Mouse (Mus musculus): ENCODE results near the gene Cdh13. TPM values are rescaled to one million over a fixed set of nuclear protein-coding genes. Genes with fewer than 3 reads are reported as not detected.

Gene Cdh13
- total and polyA plus RNA-seq, 3 experiments = 162 to 172 (median 163) TPM

DNA sequence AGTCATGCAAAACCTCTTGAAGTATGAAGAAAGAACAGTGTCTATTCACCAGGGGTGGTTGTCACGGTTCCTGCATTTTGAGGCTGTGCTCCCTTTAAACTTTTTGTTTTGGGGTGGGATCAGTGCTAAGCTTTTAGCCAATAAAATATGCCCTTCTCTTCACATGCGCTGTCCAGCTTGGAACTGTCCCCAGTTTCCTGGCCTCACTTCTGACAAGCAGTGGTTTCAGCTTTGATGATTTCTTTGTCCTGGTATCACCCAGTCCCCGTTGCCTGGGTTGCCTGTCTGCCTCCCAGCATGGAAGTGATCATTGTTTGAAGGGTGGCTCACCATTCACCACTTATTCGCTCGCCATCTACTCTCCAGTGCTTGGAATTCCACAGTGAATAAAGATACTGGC is 156.3 kb downstream of the Cdh13 start:
- intact Hi-C loops (cut with DNase I) = loop anchor here (5.0 kb wide), 4 partner anchors 63 to 508 kb away; no protein-coding TSS in a partner anchor
- peak; percentile 48 to 62 for DNase-seq
- Histone ChIP-seq H3K27ac (peak overlapping the region; percentile 26), H3K4me3 (no peak overlapping the region), H3K36me3 (ENCODE audit: control insufficient read depth, insufficient read depth, low read length) (peaks cover 2% of the 10 kb centered on the region; the same call in 1 of the 2 replicates), H3K9ac (ENCODE audit: low read depth, low read length) (no peak overlapping the region), H3K4me1 (ENCODE audit: control insufficient read depth, insufficient read depth, low read length) (peaks cover 9% of the 10 kb centered on the region), H3K79me2 (replicated peaks; ENCODE audit: control insufficient read depth, insufficient read depth, low read length) (no peaks in the 10 kb centered on the region), H3K27me3 (ENCODE audit: control insufficient read depth, insufficient read depth, low read length) (no peaks in the 10 kb centered on the region)
- 28% methylated on average over 5 of the region's 5 CpGs for WGBS
- TF ChIP-seq EP300 (IDR thresholded peaks at IDR 0.05; ENCODE audit: insufficient read depth, low read depth, low read length) = 0 out of 2 replicates have a peak, but pooled peaks have one; percentile 63
- TF ChIP-seq CTCF (IDR thresholded peaks at IDR 0.05) = no peak

DNA sequence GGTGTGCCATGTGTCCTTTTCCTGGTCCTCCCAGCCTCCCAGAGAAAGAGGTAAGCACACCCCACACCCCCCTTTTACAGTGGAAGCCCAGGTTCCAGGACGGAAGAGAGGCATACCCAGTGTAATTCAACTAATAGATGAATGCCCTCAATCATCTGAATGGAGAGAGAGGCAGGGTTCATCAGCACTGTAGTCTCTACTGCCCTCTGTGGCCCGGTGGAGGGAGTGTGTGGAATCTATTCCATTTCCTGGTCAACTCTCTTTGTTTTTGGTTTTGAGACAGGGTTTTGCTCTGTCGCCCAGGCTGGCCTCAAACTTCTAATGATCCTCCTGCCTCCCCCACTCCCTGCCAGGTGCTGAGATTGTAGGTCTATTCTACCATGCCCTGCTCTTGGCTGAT is 159.8 kb downstream of the Cdh13 start:
- no peak overlapping the region for H3K9ac ChIP-seq (ENCODE audit: low read depth, low read length)
- H3K4me3 ChIP-seq = no peak overlapping the region
- H3K4me1 ChIP-seq (ENCODE audit: control insufficient read depth, insufficient read depth, low read length) = peaks cover 11% of the 10 kb centered on the region
- H3K36me3 ChIP-seq (ENCODE audit: control insufficient read depth, insufficient read depth, low read length) = peaks cover 2% of the 10 kb centered on the region; the same call in 1 of the 2 replicates
- 40% methylated on average over 3 of the region's 3 CpGs for WGBS
- no peaks in the 10 kb centered on the region for H3K79me2 ChIP-seq (replicated peaks; ENCODE audit: control insufficient read depth, insufficient read depth, low read length)
- DNase-seq = peak in 1 of 2 experiments; percentile 50
- H3K27me3 ChIP-seq (ENCODE audit: control insufficient read depth, insufficient read depth, low read length) = no peaks in the 10 kb centered on the region
- intact Hi-C loops (cut with DNase I) = loop anchor here (5.0 kb wide), 3 partner anchors 106 to 511 kb away; no protein-coding TSS in a partner anchor
- no peak overlapping the region; the same call in 1 of the 2 replicates for H3K27ac ChIP-seq
- TF ChIP-seq POLR2A (IDR thresholded peaks at IDR 0.05; ENCODE audit: insufficient read depth, low read depth, low read length) = no peak
- TF ChIP-seq EP300 (IDR thresholded peaks at IDR 0.05; ENCODE audit: insufficient read depth, low read depth, low read length) = 0 out of 2 replicates have a peak, but pooled peaks have one; percentile 23
- peak; percentile 88 for TF ChIP-seq CTCF (IDR thresholded peaks at IDR 0.05)

DNA sequence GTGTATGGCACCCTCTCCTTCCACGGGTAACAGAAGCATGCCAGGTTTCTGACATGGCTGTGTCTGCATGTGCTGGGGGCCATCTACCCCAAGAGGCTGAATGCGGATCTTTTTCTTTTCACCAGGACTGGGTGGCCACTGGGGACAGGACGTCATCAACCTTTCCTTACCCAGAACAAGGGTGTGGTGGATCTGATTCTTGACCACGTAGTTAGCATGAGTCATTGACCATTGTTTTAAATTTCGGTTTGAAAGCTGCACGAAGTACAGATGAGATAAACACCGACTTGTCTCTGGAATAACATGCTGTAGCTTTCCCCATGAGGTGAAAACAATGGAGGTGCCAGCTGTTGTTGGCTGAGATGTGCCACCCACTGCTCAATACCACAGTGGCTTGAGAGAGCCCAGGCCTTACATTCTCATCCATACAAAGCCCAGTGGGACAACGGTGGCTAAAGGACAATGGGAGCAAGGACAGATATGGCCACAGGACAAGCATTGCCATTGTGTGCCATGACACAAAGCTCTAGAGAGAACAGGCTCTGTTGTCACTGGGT is 161.2 kb downstream of the Cdh13 start:
- Histone ChIP-seq H3K27me3 (ENCODE audit: control insufficient read depth, insufficient read depth, low read length) (no peaks in the 10 kb centered on the region), H3K36me3 (ENCODE audit: control insufficient read depth, insufficient read depth, low read length) (peaks cover 2% of the 10 kb centered on the region; the same call in 1 of the 2 replicates), H3K4me3 (no peak overlapping the region), H3K79me2 (replicated peaks; ENCODE audit: control insufficient read depth, insufficient read depth, low read length) (no peaks in the 10 kb centered on the region), H3K4me1 (ENCODE audit: control insufficient read depth, insufficient read depth, low read length) (peaks cover 11% of the 10 kb centered on the region), H3K9ac (ENCODE audit: low read depth, low read length) (0 out of 2 replicates have a peak overlapping the region, but pooled peaks have one; percentile 26), H3K27ac (peak overlapping the region; percentile 87)
- peak; percentile 52 to 57 for DNase-seq
- 48% methylated on average over 8 of the region's 8 CpGs for WGBS
- no peak for TF ChIP-seq POLR2A (IDR thresholded peaks at IDR 0.05; ENCODE audit: insufficient read depth, low read depth, low read length)
- TF ChIP-seq EP300 (IDR thresholded peaks at IDR 0.05; ENCODE audit: insufficient read depth, low read depth, low read length) = 0 out of 2 replicates have a peak, but pooled peaks have one; percentile 25
- TF ChIP-seq CTCF (IDR thresholded peaks at IDR 0.05) = peak; percentile 49
- intact Hi-C loops (cut with DNase I) = loop anchor here (5.0 kb wide), 3 partner anchors 107 to 512 kb away; no protein-coding TSS in a partner anchor

GRCm38 (mm10) chr8:118446516-118446915 is 163.0 kb downstream of the Cdh13 start:
- Histone ChIP-seq H3K27me3 (ENCODE audit: control insufficient read depth, insufficient read depth, low read length) (no peaks in the 10 kb centered on the region), H3K4me3 (no peak overlapping the region), H3K27ac (no peak overlapping the region), H3K4me1 (ENCODE audit: control insufficient read depth, insufficient read depth, low read length) (peaks cover 7% of the 10 kb centered on the region), H3K36me3 (ENCODE audit: control insufficient read depth, insufficient read depth, low read length) (no peaks in the 10 kb centered on the region), H3K79me2 (replicated peaks; ENCODE audit: control insufficient read depth, insufficient read depth, low read length) (no peaks in the 10 kb centered on the region), H3K9ac (ENCODE audit: low read depth, low read length) (no peak overlapping the region)
- TF ChIP-seq EP300 (IDR thresholded peaks at IDR 0.05; ENCODE audit: insufficient read depth, low read depth, low read length) (no peak), POLR2A (IDR thresholded peaks at IDR 0.05; ENCODE audit: insufficient read depth, low read depth, low read length) (no peak), CTCF (IDR thresholded peaks at IDR 0.05) (no peak)
- DNase-seq = no peak
- WGBS = 70% methylated on average over 9 of the region's 9 CpGs
- intact Hi-C loops (cut with DNase I) = no loop called here

DNA sequence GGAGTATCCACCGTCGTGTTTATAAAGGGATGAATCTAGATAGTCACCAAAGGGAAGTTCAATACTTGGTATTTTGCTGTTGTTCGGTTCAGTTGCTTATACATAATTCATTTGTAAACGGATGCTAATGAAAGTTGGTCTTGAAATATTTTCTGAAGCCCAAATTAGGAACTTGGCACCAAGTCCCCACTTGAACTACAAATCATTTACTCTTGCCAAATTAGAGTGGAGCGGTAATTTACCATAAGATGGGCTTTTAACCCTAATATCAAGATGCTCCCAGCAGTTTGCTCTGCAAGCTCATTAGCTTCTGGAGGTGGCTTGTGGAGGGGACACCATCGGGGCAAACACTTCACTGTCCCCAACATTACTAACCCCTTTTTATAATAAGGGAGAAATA is 164.5 kb downstream of the Cdh13 start:
- Histone ChIP-seq H3K4me1 (ENCODE audit: control insufficient read depth, insufficient read depth, low read length) (peaks cover 7% of the 10 kb centered on the region), H3K79me2 (replicated peaks; ENCODE audit: control insufficient read depth, insufficient read depth, low read length) (no peaks in the 10 kb centered on the region), H3K27ac (no peak overlapping the region), H3K27me3 (ENCODE audit: control insufficient read depth, insufficient read depth, low read length) (no peaks in the 10 kb centered on the region), H3K9ac (ENCODE audit: low read depth, low read length) (no peak overlapping the region), H3K36me3 (ENCODE audit: control insufficient read depth, insufficient read depth, low read length) (no peaks in the 10 kb centered on the region), H3K4me3 (no peak overlapping the region)
- intact Hi-C loops (cut with DNase I) = no loop called here
- DNase-seq = no peak
- 88% methylated on average over 6 of the region's 6 CpGs for WGBS
- TF ChIP-seq EP300 (IDR thresholded peaks at IDR 0.05; ENCODE audit: insufficient read depth, low read depth, low read length) (no peak), CTCF (IDR thresholded peaks at IDR 0.05) (no peak), POLR2A (IDR thresholded peaks at IDR 0.05; ENCODE audit: insufficient read depth, low read depth, low read length) (no peak)

- intact Hi-C loops (cut with DNase I) = no loop called here
- Histone ChIP-seq H3K27ac (no peak overlapping the region), H3K27me3 (ENCODE audit: control insufficient read depth, insufficient read depth, low read length) (no peaks in the 10 kb centered on the region), H3K79me2 (replicated peaks; ENCODE audit: control insufficient read depth, insufficient read depth, low read length) (no peaks in the 10 kb centered on the region), H3K36me3 (ENCODE audit: control insufficient read depth, insufficient read depth, low read length) (no peaks in the 10 kb centered on the region), H3K9ac (ENCODE audit: low read depth, low read length) (no peak overlapping the region), H3K4me3 (no peak overlapping the region), H3K4me1 (ENCODE audit: control insufficient read depth, insufficient read depth, low read length) (no peaks in the 10 kb centered on the region; the same call in 1 of the 2 replicates)
- TF ChIP-seq POLR2A (IDR thresholded peaks at IDR 0.05; ENCODE audit: insufficient read depth, low read depth, low read length) (no peak), CTCF (IDR thresholded peaks at IDR 0.05) (no peak), EP300 (IDR thresholded peaks at IDR 0.05; ENCODE audit: insufficient read depth, low read depth, low read length) (no peak)
- WGBS = 84% methylated on average over 11 of the region's 11 CpGs
- DNase-seq = no peak
These were observed 169.0 kb downstream of the Cdh13 start for GRCm38 (mm10) chr8:118452445-118453103.

Measured in heart, adult 2 months (tissue).